Mouse (Mus musculus) thymus, postnatal 14 days (tissue): ENCODE results near the gene Anapc7.
A peak's percentile ranks its signal among the peaks of the same experiment; 100 is the strongest.

Source experiments
- DNase-seq: peaks from one replicate; pipeline ENCODE4 v3.0.0; 2021

Gene Anapc7

GRCm38 (mm10) chr5:122421271-122422068, at the start of gene Anapc7:
TSS of gene Anapc7 (plus strand) at chr5:122421693.
- no peak for DNase-seq

- DNase-seq = peak; percentile 99
Measured at GRCm38 (mm10) chr5:122372192-122372769, 49.2 kb upstream of the Anapc7 start, which contains the start of gene Fam216a. TSS of gene Fam216a (minus strand) at chr5:122372364.

- DNase-seq = no peak
Measured at GRCm38 (mm10) chr5:122372878-122373277, 48.6 kb upstream of the Anapc7 start.

- no peak for DNase-seq
Measured at GRCm38 (mm10) chr5:122377101-122377833, 44.2 kb upstream of the Anapc7 start.

- DNase-seq = no peak
Measured at GRCm38 (mm10) chr5:122378171-122378570, 43.3 kb upstream of the Anapc7 start.

- DNase-seq = peak; percentile 76
Measured at GRCm38 (mm10) chr5:122379374-122380155, 41.9 kb upstream of the Anapc7 start.

GRCm38 (mm10) chr5:122390006-122390405, 31.5 kb upstream of the Anapc7 start:
- no peak for DNase-seq

GRCm38 (mm10) chr5:122390671-122391070, 30.8 kb upstream of the Anapc7 start:
- no peak for DNase-seq

GRCm38 (mm10) chr5:122391178-122391785, 30.2 kb upstream of the Anapc7 start:
- no peak for DNase-seq

- peak; percentile 92 for DNase-seq
Measured at GRCm38 (mm10) chr5:122391786-122392180, 29.7 kb upstream of the Anapc7 start, which contains the start of gene Arpc3. TSS of gene Arpc3 (plus strand) at chr5:122391878.

- peak; percentile 42 for DNase-seq
Measured at GRCm38 (mm10) chr5:122392227-122393004, 29.1 kb upstream of the Anapc7 start.

- DNase-seq = peak; percentile 84
Measured at GRCm38 (mm10) chr5:122393887-122394286, 27.6 kb upstream of the Anapc7 start.

- peak; percentile 42 for DNase-seq
Measured at GRCm38 (mm10) chr5:122396791-122397190, 24.7 kb upstream of the Anapc7 start.

GRCm38 (mm10) chr5:122397495-122397894, 24.0 kb upstream of the Anapc7 start:
- DNase-seq = no peak

GRCm38 (mm10) chr5:122399871-122400270, 21.6 kb upstream of the Anapc7 start:
- no peak for DNase-seq

- no peak for DNase-seq
Measured at GRCm38 (mm10) chr5:122400628-122401302, 20.7 kb upstream of the Anapc7 start.

- DNase-seq = peak; percentile 82
Measured at GRCm38 (mm10) chr5:122401303-122401640, 20.2 kb upstream of the Anapc7 start.

- DNase-seq = no peak
Measured at GRCm38 (mm10) chr5:122402160-122402559, 19.3 kb upstream of the Anapc7 start.

- DNase-seq = no peak
Measured at GRCm38 (mm10) chr5:122402772-122403171, 18.7 kb upstream of the Anapc7 start.

GRCm38 (mm10) chr5:122403362-122403761, 18.1 kb upstream of the Anapc7 start:
- DNase-seq = no peak

GRCm38 (mm10) chr5:122405537-122405936, 16.0 kb upstream of the Anapc7 start:
- DNase-seq = no peak
